Mouse (Mus musculus): ENCODE data around the gene Upk3b. TPM values are rescaled to one million over a fixed set of nuclear protein-coding genes. Genes with fewer than 3 reads are reported as not detected.

The Upk3b gene
- total RNA-seq, 2 experiments from 2014 or later = 20.0 to 28.8 TPM

Other genes starting within 250 kb of the Upk3b start
- gene Srrm3, start 231.6 kb upstream of the Upk3b start, total RNA-seq (2021) = not detected
- gene Hspb1, start 150.6 kb upstream of the Upk3b start, total RNA-seq (2021) = 100 to 1,000 TPM; 385 to 513 TPM
- gene Ywhag, start 103.9 kb upstream of the Upk3b start, total RNA-seq (2021) = 100 to 1,000 TPM; 285 to 296 TPM
- under 1 TPM; 0.28 to 0.68 TPM for gene Ssc4d, start 64.0 kb upstream of the Upk3b start, total RNA-seq (2021)
- gene Zp3, start 58.4 kb upstream of the Upk3b start, total RNA-seq (2021) = not detected
- gene Dtx2, start 43.7 kb upstream of the Upk3b start, total RNA-seq (2021) = 1 to 10 TPM; 7.9 to 8.4 TPM
- gene Upk3bl, start 16.0 kb downstream of the Upk3b start, total RNA-seq (2021) = not detected
- gene Rasa4, start 45.4 kb downstream of the Upk3b start, total RNA-seq (2021) = 1 to 10 TPM; 6.5 to 7.2 TPM
- 10 to 100 TPM; 64.4 to 71.9 TPM for gene Polr2j, start 78.1 kb downstream of the Upk3b start, total RNA-seq (2021)
- 1 to 10 TPM; 5.0 to 6.3 TPM for gene Lrwd1, start 97.6 kb downstream of the Upk3b start, total RNA-seq (2021)
- gene Alkbh4, start 97.7 kb downstream of the Upk3b start, total RNA-seq (2021) = 1 to 10 TPM; 5.3 to 6.0 TPM
- 1 to 10 TPM in 1 of 2 experiments, under 1 TPM in 1; 0.87 to 1.2 TPM for gene Orai2, start 132.2 kb downstream of the Upk3b start, total RNA-seq (2021)
- 10 to 100 TPM; 17.3 to 20.9 TPM for gene Prkrip1, start 160.5 kb downstream of the Upk3b start, total RNA-seq (2021)
- under 1 TPM; 0.62 to 0.75 TPM for gene Sh2b2, start 208.1 kb downstream of the Upk3b start, total RNA-seq (2021)

All from heart, postnatal 25 days (tissue).